Mouse (Mus musculus) stomach, postnatal 0 days (tissue): ENCODE data around the gene Ap3b1.

Source experiments
- CTCF ChIP-seq: IDR thresholded peaks from 2 replicates; pipeline ENCODE4 v1.5.1; 2016; ENCODE audit warnings: antibody characterized with exemption, low read depth, mild to moderate bottlenecking, moderate library complexity
- EP300 ChIP-seq: optimal IDR thresholded peaks from 2 replicates; pipeline ENCODE3; 2016; ENCODE audit warnings: antibody characterized with exemption

- TF ChIP-seq CTCF (no peak), EP300 (no peak)
Observed at GRCm38 (mm10) chr13:94607861-94608223, 249.1 kb downstream of the Ap3b1 start.
